Mouse (Mus musculus): ENCODE measurements at regions not wholly inside any gene's neighbourhood (a gene's known extent, or its start where the extent isn't known, plus 50 kb on each side); places are given as distances from the start of the nearest gene placed in this dataset.

DNA sequence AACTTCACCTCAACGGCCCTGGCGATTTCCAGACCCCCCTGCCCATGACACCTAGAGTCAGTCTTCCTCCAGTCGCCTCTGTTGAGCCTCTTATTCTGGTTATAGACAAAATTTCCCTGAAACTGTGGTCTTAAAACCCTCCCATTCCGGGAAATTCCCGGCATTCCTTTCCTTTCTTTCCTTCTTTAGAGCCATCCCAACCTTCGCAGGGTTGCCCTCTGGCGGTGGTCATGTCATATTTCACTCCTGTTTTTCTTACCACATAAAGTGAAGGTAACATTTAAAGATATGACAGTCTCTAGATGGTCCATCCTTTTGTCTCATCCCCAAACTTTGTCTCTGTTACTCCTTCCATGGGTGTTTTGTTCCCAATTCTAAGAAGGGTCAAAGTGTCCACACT, 72.9 kb upstream of the Fhl2 start:
- peaks cover under 1% of the 10 kb centered on the region; the same call in 1 of the 2 replicates for H3K4me1 ChIP-seq (ENCODE audit: control insufficient read depth, insufficient read depth, low read length)
- TF ChIP-seq POLR2A (IDR thresholded peaks at IDR 0.05; ENCODE audit: borderline replicate concordance, low read depth, low read length) (no peak), CTCF (IDR thresholded peaks at IDR 0.05; ENCODE audit: low read depth, low read length) (no peak)
- H3K27ac ChIP-seq (ENCODE audit: insufficient read depth, low read depth, low read length), result no peak overlapping the region
- H3K4me3 ChIP-seq (ENCODE audit: insufficient read depth, low read length), result no peak overlapping the region

GRCm38 (mm10) chr1:43273236-43273868, 76.6 kb upstream of the Fhl2 start:
- H3K27ac ChIP-seq (ENCODE audit: insufficient read depth, low read depth, low read length), result no peak overlapping the region
- no peak for TF ChIP-seq POLR2A (IDR thresholded peaks at IDR 0.05; ENCODE audit: borderline replicate concordance, low read depth, low read length)
- TF ChIP-seq CTCF (IDR thresholded peaks at IDR 0.05; ENCODE audit: low read depth, low read length), result no peak

GRCm38 (mm10) chr1:43291736-43292135, 95.0 kb upstream of the Fhl2 start:
- H3K27ac ChIP-seq (ENCODE audit: insufficient read depth, low read depth, low read length), result no peak overlapping the region
- TF ChIP-seq CTCF (IDR thresholded peaks at IDR 0.05; ENCODE audit: low read depth, low read length), result no peak
- no peak for TF ChIP-seq POLR2A (IDR thresholded peaks at IDR 0.05; ENCODE audit: borderline replicate concordance, low read depth, low read length)
- no peaks in the 10 kb centered on the region for H3K4me1 ChIP-seq (ENCODE audit: control insufficient read depth, insufficient read depth, low read length)
- no peak overlapping the region for H3K4me3 ChIP-seq (ENCODE audit: insufficient read depth, low read length)

More at GRCm38 (mm10) chr1:43273236-43273868, 76.6 kb upstream of the Fhl2 start:
- H3K4me1 ChIP-seq (ENCODE audit: control insufficient read depth, insufficient read depth, low read length), result no peaks in the 10 kb centered on the region
- H3K4me3 ChIP-seq (ENCODE audit: insufficient read depth, low read length), result no peak overlapping the region

- TF ChIP-seq CTCF (IDR thresholded peaks at IDR 0.05; ENCODE audit: low read depth, low read length) (no peak), POLR2A (IDR thresholded peaks at IDR 0.05; ENCODE audit: borderline replicate concordance, low read depth, low read length) (no peak)
- Histone ChIP-seq H3K4me3 (ENCODE audit: insufficient read depth, low read length) (no peak overlapping the region), H3K4me1 (ENCODE audit: control insufficient read depth, insufficient read depth, low read length) (no peaks in the 10 kb centered on the region), H3K27ac (ENCODE audit: insufficient read depth, low read depth, low read length) (no peak overlapping the region)
These were observed 95.8 kb upstream of the Fhl2 start for GRCm38 (mm10) chr1:43292561-43292960.

GRCm38 (mm10) chr1:43294221-43295012, 97.6 kb upstream of the Fhl2 start:
- H3K27ac ChIP-seq (ENCODE audit: insufficient read depth, low read depth, low read length), result no peak overlapping the region
- no peak overlapping the region for H3K4me3 ChIP-seq (ENCODE audit: insufficient read depth, low read length)
- TF ChIP-seq CTCF (IDR thresholded peaks at IDR 0.05; ENCODE audit: low read depth, low read length) (no peak), POLR2A (IDR thresholded peaks at IDR 0.05; ENCODE audit: borderline replicate concordance, low read depth, low read length) (no peak)
- no peaks in the 10 kb centered on the region for H3K4me1 ChIP-seq (ENCODE audit: control insufficient read depth, insufficient read depth, low read length)

DNA sequence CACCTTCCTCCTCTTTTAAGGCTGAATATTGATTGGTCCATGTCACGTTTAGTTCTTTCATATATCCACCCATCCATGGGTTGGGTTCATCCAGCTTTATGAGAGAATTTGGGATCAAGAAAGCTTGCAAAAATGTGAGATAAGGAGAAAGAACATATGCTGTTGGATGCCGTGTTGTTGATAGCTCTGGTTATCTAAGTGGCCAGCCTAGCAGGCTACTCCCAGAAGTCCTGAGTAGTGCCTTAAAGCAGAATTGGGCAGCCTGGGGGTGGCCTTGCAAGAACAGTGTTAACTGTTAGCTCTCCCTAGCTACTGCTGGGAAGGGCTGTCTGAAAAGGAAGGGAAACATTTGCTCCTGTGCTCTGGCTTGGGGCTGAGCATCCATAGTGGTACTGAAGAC, 100.8 kb upstream of the Fhl2 start:
- Histone ChIP-seq H3K27ac (ENCODE audit: insufficient read depth, low read depth, low read length) (no peak overlapping the region), H3K4me1 (ENCODE audit: control insufficient read depth, insufficient read depth, low read length) (peaks cover 9% of the 10 kb centered on the region), H3K4me3 (ENCODE audit: insufficient read depth, low read length) (no peak overlapping the region)
- no peak for TF ChIP-seq POLR2A (IDR thresholded peaks at IDR 0.05; ENCODE audit: borderline replicate concordance, low read depth, low read length)
- TF ChIP-seq CTCF (IDR thresholded peaks at IDR 0.05; ENCODE audit: low read depth, low read length), result no peak

GRCm38 (mm10) chr1:43298746-43299145, 102.0 kb upstream of the Fhl2 start:
- Histone ChIP-seq H3K4me3 (ENCODE audit: insufficient read depth, low read length) (no peak overlapping the region), H3K27ac (ENCODE audit: insufficient read depth, low read depth, low read length) (no peak overlapping the region), H3K4me1 (ENCODE audit: control insufficient read depth, insufficient read depth, low read length) (peaks cover 15% of the 10 kb centered on the region)
- TF ChIP-seq POLR2A (IDR thresholded peaks at IDR 0.05; ENCODE audit: borderline replicate concordance, low read depth, low read length) (no peak), CTCF (IDR thresholded peaks at IDR 0.05; ENCODE audit: low read depth, low read length) (no peak)

GRCm38 (mm10) chr1:43299490-43300302, 102.9 kb upstream of the Fhl2 start:
- Histone ChIP-seq H3K4me1 (ENCODE audit: control insufficient read depth, insufficient read depth, low read length) (peaks cover 17% of the 10 kb centered on the region), H3K27ac (ENCODE audit: insufficient read depth, low read depth, low read length) (no peak overlapping the region), H3K4me3 (ENCODE audit: insufficient read depth, low read length) (no peak overlapping the region)
- no peak for TF ChIP-seq POLR2A (IDR thresholded peaks at IDR 0.05; ENCODE audit: borderline replicate concordance, low read depth, low read length)
- TF ChIP-seq CTCF (IDR thresholded peaks at IDR 0.05; ENCODE audit: low read depth, low read length), result no peak

DNA sequence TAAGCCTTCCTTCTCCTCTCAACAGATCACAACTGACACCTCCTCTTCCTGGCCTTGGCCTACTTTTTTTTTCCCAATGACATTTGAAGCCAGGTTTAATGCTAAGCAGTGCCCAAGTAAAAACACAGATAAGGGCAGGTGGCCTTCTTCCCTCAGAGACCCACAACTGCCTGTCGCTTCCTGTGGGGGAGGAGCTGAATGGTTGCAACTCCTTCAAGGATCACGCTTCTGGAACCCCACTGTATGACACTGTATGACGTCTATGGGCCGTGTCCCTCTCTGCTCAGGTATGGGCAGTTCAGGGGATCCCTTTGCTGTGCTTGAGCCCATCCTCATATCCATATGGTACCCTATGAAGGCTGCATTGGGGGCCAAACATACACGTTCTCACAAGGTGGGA, 103.9 kb upstream of the Fhl2 start:
- H3K4me1 ChIP-seq (ENCODE audit: control insufficient read depth, insufficient read depth, low read length), result peaks cover 17% of the 10 kb centered on the region
- no peak for TF ChIP-seq CTCF (IDR thresholded peaks at IDR 0.05; ENCODE audit: low read depth, low read length)
- no peak overlapping the region for H3K27ac ChIP-seq (ENCODE audit: insufficient read depth, low read depth, low read length)

More for the DNA sequence above, 103.9 kb upstream of the Fhl2 start:
- H3K4me3 ChIP-seq (ENCODE audit: insufficient read depth, low read length), result no peak overlapping the region
